Mouse (Mus musculus) embryo, embryonic 11.5 days (tissue): Measurements from ENCODE around the gene Dcun1d4.

Experiments used
- DNase-seq: peaks from one replicate; pipeline ENCODE4 v3.0.0-alpha.2; 2012; ENCODE audit warnings: low read depth, low spot score

Gene Dcun1d4

GRCm38 (mm10) chr5:73598943-73599695 is 118.3 kb downstream of the Dcun1d4 start:
- DNase-seq: no peak

GRCm38 (mm10) chr5:73599991-73600390 is 119.2 kb downstream of the Dcun1d4 start:
- DNase-seq: no peak

- DNase-seq: no peak
These were observed 120.6 kb downstream of the Dcun1d4 start for GRCm38 (mm10) chr5:73601361-73601763.

- DNase-seq: no peak
These were observed 122.1 kb downstream of the Dcun1d4 start for GRCm38 (mm10) chr5:73602865-73603264.

GRCm38 (mm10) chr5:73604542-73604941 is 123.7 kb downstream of the Dcun1d4 start:
- DNase-seq: no peak

GRCm38 (mm10) chr5:73604964-73605363 is 124.2 kb downstream of the Dcun1d4 start:
- no peak for DNase-seq
